Mouse (Mus musculus) forebrain, embryonic 10.5 days (tissue): ENCODE measurements around the gene Dbp. TPM values are rescaled to one million over a fixed set of nuclear protein-coding genes. Genes with fewer than 3 reads are reported as not detected.

Experiments
- DNase-seq: peaks from one replicate; pipeline ENCODE4 v3.0.0-alpha.2; 2017; ENCODE audit warnings: low spot score; ENCODE audit errors: extremely low spot score
- H3K27ac ChIP-seq: fragments of 300-500 bp; sonication (generic); 2 replicates; pipeline ENCODE4 v1.5.1; 2016; ENCODE audit warnings: mild to moderate bottlenecking
- H3K27me3 ChIP-seq: fragments of 300-500 bp; sonication (generic); 2 replicates; pipeline ENCODE4 v1.6.1; 2016; ENCODE audit warnings: mild to moderate bottlenecking; ENCODE audit not compliant: poor library complexity, severe bottlenecking
- H3K36me3 ChIP-seq: fragments of 300-500 bp; sonication (generic); replicated peaks from 2 replicates; pipeline ENCODE4 v1.6.1; 2016; ENCODE audit warnings: mild to moderate bottlenecking, moderate library complexity
- H3K4me1 ChIP-seq: fragments of 300-500 bp; sonication (generic); 2 replicates; pipeline ENCODE4 v1.6.1; 2016
- H3K4me3 ChIP-seq: fragments of 300-500 bp; sonication (generic); 2 replicates; pipeline ENCODE4 v1.5.1; 2016; ENCODE audit warnings: mild to moderate bottlenecking, moderate library complexity
- H3K9me3 ChIP-seq: fragments of 300-500 bp; sonication (generic); 2 replicates; pipeline ENCODE4 v1.6.1; 2016; ENCODE audit warnings: mild to moderate bottlenecking, moderate library complexity
- WGBS: fragments of 180-500 bp; shearing (Covaris S2); methylation state at CpG from one replicate; pipeline ENCODE4 v1.1.7; 2016; 5-methylcytosine and 5-hydroxymethylcytosine counted together
- polyA plus RNA-seq: library from polyadenylated mRNA; unstranded; fragments of >200 nt; fragmentation: Nextera tagmentation; extraction: Ambion mirVana; gene quantifications from 2 replicates; pipeline ENCODE4 v1.2.1, GENCODE M21; 2016

Gene Dbp
- polyA plus RNA-seq, 1 experiment from 2014 or later = 2.6 TPM

- Histone ChIP-seq H3K27me3 (no peaks in the 10 kb centered on the region), H3K4me3 (peak overlapping the region; percentile 82), H3K36me3 (peaks cover 45% of the 10 kb centered on the region), H3K27ac (no peak overlapping the region), H3K9me3 (no peaks in the 10 kb centered on the region), H3K4me1 (peaks cover 71% of the 10 kb centered on the region)
- 60% methylated on average over 6 of the region's 6 CpGs for WGBS
- DNase-seq = peak; percentile 40
Measured at GRCm38 (mm10) chr7:45709036-45709435, 4.1 kb downstream of the Dbp start.

- Histone ChIP-seq H3K36me3 (peaks cover 45% of the 10 kb centered on the region), H3K9me3 (no peaks in the 10 kb centered on the region), H3K4me3 (0 out of 2 replicates have a peak overlapping the region, but pooled peaks have one; percentile 82), H3K27me3 (no peaks in the 10 kb centered on the region), H3K4me1 (peaks cover 73% of the 10 kb centered on the region), H3K27ac (0 out of 2 replicates have a peak overlapping the region, but pooled peaks have one; percentile 20)
- WGBS = 86% methylated on average over 14 of the region's 14 CpGs
- DNase-seq = no peak
Measured at GRCm38 (mm10) chr7:45709677-45710355, 4.9 kb downstream of the Dbp start.

GRCm38 (mm10) chr7:45710477-45711191 lies 5.7 kb downstream of the Dbp start:
- Histone ChIP-seq H3K27me3 (no peaks in the 10 kb centered on the region), H3K4me1 (peaks cover 73% of the 10 kb centered on the region), H3K4me3 (0 out of 2 replicates have a peak overlapping the region, but pooled peaks have one; percentile 3), H3K9me3 (no peaks in the 10 kb centered on the region), H3K36me3 (peaks cover 45% of the 10 kb centered on the region), H3K27ac (no peak overlapping the region)
- no peak for DNase-seq
- WGBS = 92% methylated on average over 20 of the region's 20 CpGs

- Histone ChIP-seq H3K9me3 (no peaks in the 10 kb centered on the region), H3K4me3 (no peak overlapping the region), H3K27ac (no peak overlapping the region), H3K27me3 (no peaks in the 10 kb centered on the region), H3K36me3 (peaks cover 45% of the 10 kb centered on the region), H3K4me1 (peaks cover 73% of the 10 kb centered on the region)
- WGBS = 94% methylated on average over 24 of the region's 24 CpGs
- DNase-seq = no peak
Measured at GRCm38 (mm10) chr7:45711316-45712021, 6.6 kb downstream of the Dbp start.

GRCm38 (mm10) chr7:45712022-45712757 lies 7.3 kb downstream of the Dbp start:
- 90% methylated on average over 21 of the region's 21 CpGs for WGBS
- Histone ChIP-seq H3K36me3 (peaks cover 45% of the 10 kb centered on the region), H3K27me3 (no peaks in the 10 kb centered on the region), H3K4me1 (peaks cover 73% of the 10 kb centered on the region), H3K4me3 (no peak overlapping the region), H3K9me3 (no peaks in the 10 kb centered on the region), H3K27ac (no peak overlapping the region)
- no peak for DNase-seq

GRCm38 (mm10) chr7:45713396-45713795 lies 8.5 kb downstream of the Dbp start:
- Histone ChIP-seq H3K9me3 (no peaks in the 10 kb centered on the region), H3K4me3 (peak overlapping the region; percentile 96; the same call in 1 of the 2 replicates), H3K27ac (no peak overlapping the region), H3K36me3 (peaks cover 45% of the 10 kb centered on the region), H3K4me1 (peaks cover 62% of the 10 kb centered on the region), H3K27me3 (no peaks in the 10 kb centered on the region)
- 95% methylated on average over 16 of the region's 16 CpGs for WGBS
- no peak for DNase-seq

GRCm38 (mm10) chr7:45713881-45714520 lies 9.1 kb downstream of the Dbp start:
- peaks cover 49% of the 10 kb centered on the region for H3K36me3 ChIP-seq
- H3K4me1 ChIP-seq = peaks cover 60% of the 10 kb centered on the region
- 89% methylated on average over 6 of the region's 6 CpGs for WGBS
- no peaks in the 10 kb centered on the region for H3K27me3 ChIP-seq
- H3K9me3 ChIP-seq = no peaks in the 10 kb centered on the region
- no peak for DNase-seq
- peak overlapping the region; percentile 90 for H3K27ac ChIP-seq
- peak overlapping the region; percentile 96 for H3K4me3 ChIP-seq

GRCm38 (mm10) chr7:45714630-45715089 lies 9.8 kb downstream of the Dbp start:
- Histone ChIP-seq H3K4me1 (peaks cover 60% of the 10 kb centered on the region), H3K9me3 (no peaks in the 10 kb centered on the region), H3K4me3 (peak overlapping the region; percentile 96), H3K27me3 (no peaks in the 10 kb centered on the region), H3K27ac (peak overlapping the region; percentile 90), H3K36me3 (peaks cover 52% of the 10 kb centered on the region)
- WGBS = 12% methylated on average over 14 of the region's 14 CpGs
- DNase-seq = no peak

GRCm38 (mm10) chr7:45715090-45715708 lies 10.3 kb downstream of the Dbp start, which contains the start of gene Rpl18:
TSS of gene Rpl18 (plus strand) at chr7:45715457.
- DNase-seq = peak; percentile 95
- 7% methylated on average over 34 of the region's 34 CpGs for WGBS
- Histone ChIP-seq H3K27ac (peak within 1 kb of the TSS; percentile 90), H3K36me3 (peaks cover 52% of the 10 kb centered on the region), H3K9me3 (no peaks in the 10 kb centered on the region), H3K4me1 (peaks cover 61% of the 10 kb centered on the region), H3K4me3 (peak within 1 kb of the TSS; percentile 96), H3K27me3 (no peaks in the 10 kb centered on the region)

GRCm38 (mm10) chr7:45715741-45716459 lies 11.0 kb downstream of the Dbp start:
- WGBS = 85% methylated on average over 19 of the region's 19 CpGs
- Histone ChIP-seq H3K27me3 (no peaks in the 10 kb centered on the region), H3K36me3 (peaks cover 52% of the 10 kb centered on the region), H3K27ac (peak overlapping the region; percentile 90), H3K4me3 (peak overlapping the region; percentile 96), H3K4me1 (peaks cover 68% of the 10 kb centered on the region), H3K9me3 (no peaks in the 10 kb centered on the region)
- no peak for DNase-seq

GRCm38 (mm10) chr7:45716460-45716857 lies 11.6 kb downstream of the Dbp start:
- DNase-seq = no peak
- Histone ChIP-seq H3K4me1 (peaks cover 70% of the 10 kb centered on the region), H3K27ac (no peak overlapping the region), H3K27me3 (no peaks in the 10 kb centered on the region), H3K4me3 (peak overlapping the region; percentile 96), H3K36me3 (peaks cover 52% of the 10 kb centered on the region), H3K9me3 (no peaks in the 10 kb centered on the region)
- WGBS = 86% methylated on average over 3 of the region's 3 CpGs
